Mouse (Mus musculus) bone marrow, adult 2 months (tissue): ENCODE measurements around the gene Zer1. TPM values are rescaled to one million over a fixed set of nuclear protein-coding genes. Genes with fewer than 3 reads are reported as not detected.
"Not testable (repeated sequence)": the region's sequence is repeated elsewhere in the genome, so short reads cannot be mapped to it uniquely, and the experiment has no call there.

Source experiments
- H3K27ac ChIP-seq: fragments of 200-500 bp; 2 replicates; pipeline ENCODE4 v1.5.1; 2012; ENCODE audit warnings: low read depth, mild to moderate bottlenecking, control low read depth, inconsistent platforms, low read length; ENCODE audit not compliant: control insufficient read depth, poor library complexity, insufficient read depth
- H3K4me1 ChIP-seq: fragments of 200-500 bp; 2 replicates; pipeline ENCODE4 v1.6.1; 2011; ENCODE audit warnings: low read length; ENCODE audit not compliant: control insufficient read depth, insufficient read depth
- H3K4me3 ChIP-seq: fragments of 200-500 bp; replicated peaks from 2 replicates; pipeline ENCODE3; 2011; ENCODE audit warnings: mild to moderate bottlenecking, low read depth, low read length, control low read depth; ENCODE audit not compliant: control insufficient read depth
- CTCF ChIP-seq: fragments of 200-500 bp; IDR thresholded peaks from 2 replicates; pipeline ENCODE4 v1.5.1; 2011; ENCODE audit warnings: low read length, control low read depth; ENCODE audit not compliant: control insufficient read depth, insufficient read depth
- POLR2A ChIP-seq: fragments of 200-500 bp; IDR thresholded peaks from 2 replicates; pipeline ENCODE4 v1.6.1; 2011; ENCODE audit warnings: low read depth, mild to moderate bottlenecking, control low read depth, low read length, borderline replicate concordance; ENCODE audit not compliant: control insufficient read depth
- WGBS: fragments of 180-500 bp; shearing (Covaris S2); methylation state at CpG from one replicate; pipeline ENCODE4 v1.1.7; 2018; 5-methylcytosine and 5-hydroxymethylcytosine counted together
- polyA plus RNA-seq: library from polyadenylated mRNA; stranded (reverse); fragments of >200 nt; gene quantifications from 2 replicates; pipeline ENCODE4 v1.2.4, GENCODE M21; 2011; ENCODE audit warnings: low replicate concordance; ENCODE audit not compliant: missing spikeins, insufficient read depth, insufficient read length

The Zer1 gene
- polyA plus RNA-seq, 1 experiment: 24.8 TPM

DNA sequence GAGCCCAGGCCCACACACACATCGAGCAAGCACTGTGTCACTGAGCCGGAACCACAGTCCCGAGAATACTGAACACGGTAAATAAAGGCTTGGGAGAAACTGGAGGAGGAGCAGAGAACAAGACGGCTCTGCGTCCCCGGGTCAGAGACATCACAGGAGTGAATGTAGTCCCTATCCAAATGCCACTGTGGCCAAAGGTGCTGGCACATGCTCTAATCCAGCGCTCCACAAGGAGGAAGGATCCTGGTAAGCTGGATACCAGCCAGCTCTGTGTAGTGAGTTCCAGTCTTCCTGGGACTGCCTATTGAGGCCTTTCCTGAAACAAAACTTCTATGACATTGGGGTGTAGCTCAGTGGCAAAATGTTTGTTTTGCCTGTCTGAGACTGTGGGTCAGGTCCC is 28.2 kb upstream of the Zer1 start:
- H3K4me1 ChIP-seq: no peaks in the 10 kb centered on the region
- H3K4me3 ChIP-seq: no peak overlapping the region
- TF ChIP-seq CTCF (no peak), POLR2A (no peak)
- no peak overlapping the region for H3K27ac ChIP-seq
- 82% methylated on average over 8 of the region's 8 CpGs for WGBS

DNA sequence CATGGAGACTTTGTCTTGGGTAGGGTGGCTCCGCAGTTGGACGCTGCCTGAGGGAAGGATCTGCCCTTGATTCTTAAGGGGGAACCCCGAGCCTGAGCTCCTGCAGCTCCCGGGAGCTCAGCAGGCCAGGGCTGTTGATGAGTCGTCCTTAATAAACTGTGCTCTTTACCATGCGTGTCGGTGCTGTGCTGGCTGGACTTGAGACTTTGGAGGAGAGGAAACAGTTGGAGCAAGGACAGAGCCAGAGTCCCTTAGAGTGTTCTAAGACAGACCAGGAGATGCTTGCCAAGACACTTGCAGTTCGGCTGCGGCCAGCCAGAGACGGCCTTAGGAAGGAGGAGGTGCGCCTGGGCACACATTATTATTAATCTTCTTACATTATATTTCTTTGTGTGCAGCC is 27.5 kb upstream of the Zer1 start:
- Histone ChIP-seq H3K27ac (no peak overlapping the region), H3K4me1 (no peaks in the 10 kb centered on the region), H3K4me3 (no peak overlapping the region)
- WGBS: 84% methylated on average over 11 of the region's 11 CpGs
- TF ChIP-seq POLR2A: no peak
- no peak for TF ChIP-seq CTCF

DNA sequence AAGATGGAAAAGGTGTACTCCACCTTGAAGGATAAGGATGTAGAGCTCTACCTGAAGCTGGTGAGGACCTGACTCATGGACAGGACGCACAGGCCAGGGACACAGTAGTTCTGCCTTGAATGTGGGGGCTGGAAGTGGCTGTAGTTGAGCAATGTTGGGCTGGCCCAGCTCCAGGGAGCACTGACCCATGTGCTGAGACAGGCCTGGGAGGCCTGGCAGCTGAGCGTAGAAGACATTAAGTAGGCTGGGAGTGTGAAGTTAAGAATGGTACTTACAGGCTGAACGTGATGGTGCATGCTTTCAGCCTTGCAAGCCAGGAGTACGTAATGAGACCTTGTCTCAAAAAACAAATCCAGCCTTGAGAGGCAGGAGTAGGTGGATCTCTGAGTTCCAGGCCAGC is 23.1 kb upstream of the Zer1 start:
- 82% methylated on average over 4 of the region's 4 CpGs for WGBS
- TF ChIP-seq POLR2A (no peak), CTCF (no peak)
- H3K4me1 ChIP-seq: no peaks in the 10 kb centered on the region

DNA sequence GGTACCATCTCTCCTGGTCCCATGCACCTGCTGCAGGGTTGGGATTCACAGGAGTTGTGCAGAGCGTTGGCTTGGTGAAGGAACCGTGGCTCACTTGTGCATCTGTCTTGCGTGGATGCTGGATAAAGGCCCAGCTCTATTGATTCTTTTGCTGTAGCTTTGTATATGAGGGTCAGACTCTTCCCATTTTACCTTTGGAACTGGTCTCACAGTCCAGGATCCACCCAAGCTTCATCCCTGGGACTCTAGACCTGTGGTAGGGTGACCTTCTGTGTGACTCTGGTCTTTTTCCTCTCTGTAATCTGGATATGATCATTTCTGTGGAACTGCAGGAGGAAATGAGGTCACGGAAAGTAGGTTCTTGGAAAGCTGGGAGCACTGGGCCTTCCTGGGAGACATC is 20.1 kb upstream of the Zer1 start:
- 96% methylated on average over 4 of the region's 4 CpGs for WGBS
- no peak overlapping the region for H3K27ac ChIP-seq
- no peaks in the 10 kb centered on the region for H3K4me1 ChIP-seq
- no peak overlapping the region for H3K4me3 ChIP-seq
- TF ChIP-seq POLR2A: no peak
- no peak for TF ChIP-seq CTCF

More for the DNA sequence above, 23.1 kb upstream of the Zer1 start:
- H3K4me3 ChIP-seq: no peak overlapping the region
- no peak overlapping the region for H3K27ac ChIP-seq

DNA sequence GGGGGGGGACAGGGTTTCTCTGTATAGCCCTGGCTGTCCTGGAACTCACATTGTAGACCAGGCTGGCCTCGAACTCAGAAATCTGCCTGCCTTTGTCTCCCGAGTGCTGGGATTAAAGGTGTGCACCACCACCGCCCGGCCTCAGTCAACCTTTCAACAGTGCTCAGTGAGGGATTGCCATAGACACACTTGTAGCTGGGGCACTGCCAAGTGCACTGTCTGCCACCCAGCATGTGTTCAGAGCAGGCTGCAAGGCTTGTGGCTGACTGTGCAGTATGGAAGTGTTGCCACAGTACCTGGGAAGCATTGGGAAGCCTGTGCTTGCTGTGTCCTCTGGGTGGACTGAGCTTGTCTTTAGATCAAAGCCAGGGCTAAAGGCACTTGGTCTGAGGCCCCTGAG is 15.6 kb upstream of the Zer1 start:
- H3K4me3 ChIP-seq, H3K27ac ChIP-seq: not testable (repeated sequence)
- 91% methylated on average over 4 of the region's 4 CpGs for WGBS

DNA sequence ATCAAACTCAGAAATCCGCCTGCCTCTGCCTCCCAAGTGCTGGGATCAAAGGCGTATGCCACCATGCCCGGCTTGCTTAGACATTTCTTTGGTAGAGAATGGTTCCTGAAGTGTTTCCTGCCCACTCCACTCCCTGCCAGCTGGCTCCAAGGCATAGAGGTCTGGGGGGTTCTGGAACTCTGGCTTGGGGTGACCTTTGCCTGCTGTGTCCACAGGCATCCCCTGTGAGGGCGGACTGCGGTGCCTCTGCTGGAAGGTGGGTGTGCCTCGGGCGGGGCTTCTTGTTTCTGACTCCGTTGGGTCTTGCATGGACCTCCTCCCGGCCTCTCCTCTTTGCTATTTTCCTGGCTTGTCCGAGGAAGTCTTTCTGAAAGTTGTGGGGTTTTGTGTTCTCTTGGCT is 12.1 kb upstream of the Zer1 start:
- WGBS: 78% methylated on average over 10 of the region's 10 CpGs
- Histone ChIP-seq H3K4me3 (no peak overlapping the region), H3K4me1 (no peaks in the 10 kb centered on the region; the same call in 1 of the 2 replicates), H3K27ac (no peak overlapping the region)
- no peak for TF ChIP-seq POLR2A
- no peak for TF ChIP-seq CTCF

More for the DNA sequence above, 15.6 kb upstream of the Zer1 start:
- H3K4me1 ChIP-seq: not testable (repeated sequence)

DNA sequence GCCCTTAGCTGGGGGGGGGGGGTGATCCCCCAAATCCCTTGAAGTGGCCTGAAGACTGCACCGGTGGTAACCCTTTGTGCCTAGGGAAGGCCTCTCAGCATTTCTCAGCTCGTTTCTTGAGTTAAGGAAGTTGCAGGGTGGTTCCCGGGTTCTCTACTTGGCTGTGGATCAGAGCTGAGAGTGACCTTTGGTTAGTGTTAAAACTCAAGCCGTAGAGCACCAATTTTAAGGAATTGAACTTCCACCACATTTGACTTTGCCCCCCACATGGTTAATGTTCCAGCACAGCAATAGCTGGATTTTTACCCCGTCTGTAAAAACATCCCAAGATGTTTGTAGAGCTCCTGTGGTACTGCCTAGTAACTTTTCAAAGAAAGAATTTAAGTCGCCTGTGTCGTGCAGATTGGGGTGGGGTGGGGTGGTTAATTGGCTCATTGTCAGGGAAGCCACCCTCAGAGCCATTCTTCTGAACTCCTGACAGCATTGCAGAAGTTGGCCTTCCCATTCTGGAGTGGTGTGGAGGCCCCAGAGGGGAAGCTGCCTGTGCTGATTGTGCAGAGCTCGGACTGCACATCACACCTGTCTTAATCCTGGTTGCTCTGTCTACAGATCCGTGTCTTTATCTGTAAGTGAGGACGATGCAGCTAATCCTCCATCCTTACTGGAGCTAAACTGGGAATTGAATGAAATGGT is 10.7 kb upstream of the Zer1 start:
- Histone ChIP-seq H3K27ac (peak overlapping the region; percentile 63), H3K4me3 (peak overlapping the region; percentile 11), H3K4me1 (no peaks in the 10 kb centered on the region; the same call in 1 of the 2 replicates)
- no peak for TF ChIP-seq POLR2A
- no peak for TF ChIP-seq CTCF
- 20% methylated on average over 10 of the region's 10 CpGs for WGBS

DNA sequence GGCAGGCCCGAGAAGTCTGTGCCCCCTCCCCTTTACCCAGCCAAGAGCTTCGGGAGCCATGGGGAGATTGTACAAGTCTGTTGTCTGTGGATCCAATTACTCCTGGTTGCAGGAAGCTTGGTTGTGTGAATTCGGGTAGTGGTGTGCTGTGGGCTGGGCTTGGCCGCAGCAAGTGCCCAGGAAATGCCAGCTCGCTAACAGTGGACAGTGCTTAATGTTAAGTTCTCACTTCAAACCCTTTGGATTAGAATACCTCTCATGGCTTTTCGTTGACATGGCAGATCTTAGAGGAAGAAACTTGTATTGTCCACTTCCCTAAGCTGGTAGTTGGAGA is 10.0 kb upstream of the Zer1 start:
- H3K4me3 ChIP-seq: peak overlapping the region; percentile 90
- 2% methylated on average over 6 of the region's 6 CpGs for WGBS
- H3K27ac ChIP-seq: peak overlapping the region; percentile 68; the same call in 1 of the 2 replicates
- TF ChIP-seq CTCF: no peak
- TF ChIP-seq POLR2A: no peak
- no peaks in the 10 kb centered on the region; the same call in 1 of the 2 replicates for H3K4me1 ChIP-seq
